In the genomic region with DNA sequence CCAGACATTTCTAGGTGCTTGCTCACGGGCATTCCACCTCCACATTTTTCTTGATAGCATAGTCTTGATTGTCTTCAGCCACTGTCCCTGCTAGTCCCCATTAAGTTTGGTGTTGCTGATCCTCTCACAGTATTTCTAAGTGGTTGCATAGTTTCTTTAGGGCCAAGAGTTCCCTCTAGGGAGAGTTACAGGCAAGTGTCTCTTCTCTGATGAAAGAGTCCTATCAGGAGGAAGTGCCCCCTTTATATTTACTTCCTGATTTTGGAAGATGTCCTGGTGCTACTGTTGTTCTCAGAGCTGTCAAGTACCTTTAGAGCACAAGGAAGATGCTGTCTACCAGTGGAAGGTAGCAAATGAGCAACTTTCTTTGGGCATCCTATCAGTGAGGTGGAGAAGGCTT, we compare ENCODE assay signal across 19 mouse cellular contexts. TPM values are rescaled to one million over a fixed set of nuclear protein-coding genes. Genes with fewer than 3 reads are reported as not detected.
"Had no signal": no experiment of that assay in that cellular context is flagged by ENCODE, and none has a peak within 500 bp of the region (broad histone marks: within the 10 kb centered on the region; RNA-seq: fewer than 3 reads in every experiment).

No protein-coding gene starts in this region.

- H3K4me1 ChIP-seq: neural tube, embryonic 13.5 days; neural tube, embryonic 15.5 days; stomach, embryonic 15.5 days had no signal

- DNase-seq: retina, postnatal 1 day; right cerebral cortex, adult 18-20 months; right cerebral cortex, postnatal 14 days; right cerebral cortex, postnatal 25 days; right cerebral cortex, postnatal 4 days; spleen, adult 18-20 months; thymus, adult 18-20 months; thymus, adult 2 months; thymus, postnatal 14 days; thymus, postnatal 25 days; thymus, postnatal 36 days; thymus, postnatal 4 days had no signal

- H3K4me3 ChIP-seq: neural tube, embryonic 13.5 days; neural tube, embryonic 15.5 days; stomach, embryonic 15.5 days had no signal

- H3K27ac ChIP-seq: neural tube, embryonic 13.5 days; neural tube, embryonic 15.5 days; stomach, embryonic 15.5 days; stomach, postnatal 0 days had no signal

- H3K9ac ChIP-seq: neural tube, embryonic 13.5 days; neural tube, embryonic 15.5 days; stomach, embryonic 15.5 days had no signal

- H3K4me2 ChIP-seq: neural tube, embryonic 13.5 days; neural tube, embryonic 15.5 days; stomach, embryonic 15.5 days had no signal

- H3K27me3 ChIP-seq: neural tube, embryonic 13.5 days; neural tube, embryonic 15.5 days; stomach, embryonic 15.5 days had no signal

- H3K36me3 ChIP-seq: neural tube, embryonic 13.5 days; neural tube, embryonic 15.5 days; stomach, embryonic 15.5 days had no signal

- H3K9me3 ChIP-seq: neural tube, embryonic 13.5 days; neural tube, embryonic 15.5 days; stomach, embryonic 15.5 days had no signal

RNA-seq across cellular contexts. Expression of a gene that starts 58.4 kb away (rescaled TPM):
- polyA plus RNA-seq: neural tube, embryonic 13.5 days; neural tube, embryonic 14.5 days; neural tube, embryonic 15.5 days; stomach, embryonic 14.5 days; stomach, embryonic 15.5 days; stomach, embryonic 16.5 days; stomach, postnatal 0 days had no signal
